Mouse (Mus musculus) liver, embryonic 15.5 days (tissue): ENCODE data around the gene Alkbh8. TPM values are rescaled to one million over a fixed set of nuclear protein-coding genes. Genes with fewer than 3 reads are reported as not detected.
A peak's percentile ranks its signal among the peaks of the same experiment; 100 is the strongest.
"Not testable (repeated sequence)": the region's sequence is repeated elsewhere in the genome, so short reads cannot be mapped to it uniquely, and the experiment has no call there.

Source experiments
- ATAC-seq: fragments of 200-750 bp; cut with Nextera tagmentation; 2 replicates; pipeline ENCODE4 v1.8.0; 2017; ENCODE audit warnings: moderate number of reproducible peaks, mild to moderate bottlenecking, moderate library complexity; ENCODE audit not compliant: insufficient read depth
- H3K27ac ChIP-seq: fragments of 300-500 bp; sonication (generic); replicated peaks from 2 replicates; pipeline ENCODE4 v1.5.1; 2015; ENCODE audit warnings: mild to moderate bottlenecking, inconsistent platforms
- H3K27me3 ChIP-seq: fragments of 300-500 bp; sonication (generic); 2 replicates; pipeline ENCODE4 v1.6.1; 2015; ENCODE audit warnings: mild to moderate bottlenecking, inconsistent platforms
- H3K36me3 ChIP-seq: fragments of 300-500 bp; sonication (generic); replicated peaks from 2 replicates; pipeline ENCODE4 v1.6.1; 2015; ENCODE audit warnings: moderate library complexity, mild to moderate bottlenecking, inconsistent platforms
- H3K4me1 ChIP-seq: fragments of 300-500 bp; sonication (generic); replicated peaks from 2 replicates; pipeline ENCODE4 v1.6.1; 2015; ENCODE audit warnings: inconsistent platforms
- H3K4me2 ChIP-seq: fragments of 300-500 bp; sonication (generic); 2 replicates; pipeline ENCODE4 v1.6.1; 2015; ENCODE audit warnings: moderate library complexity, mild to moderate bottlenecking, inconsistent platforms
- H3K4me3 ChIP-seq: fragments of 300-500 bp; sonication (generic); replicated peaks from 2 replicates; pipeline ENCODE4 v1.5.1; 2015; ENCODE audit warnings: mild to moderate bottlenecking, inconsistent platforms
- H3K9ac ChIP-seq: fragments of 300-500 bp; sonication (generic); 2 replicates; pipeline ENCODE4 v1.6.1; 2015; ENCODE audit warnings: moderate library complexity, mild to moderate bottlenecking, inconsistent platforms
- H3K9me3 ChIP-seq: fragments of 300-500 bp; sonication (generic); replicated peaks from 2 replicates; pipeline ENCODE4 v1.6.1; 2016; ENCODE audit warnings: inconsistent platforms
- WGBS: fragments of 180-500 bp; shearing (Covaris S2); methylation state at CpG from one replicate; pipeline ENCODE4 v1.1.7; 2015; ENCODE audit warnings: mixed read lengths; ENCODE audit not compliant: insufficient replicate concordance; 5-methylcytosine and 5-hydroxymethylcytosine counted together
- polyA plus RNA-seq: library from polyadenylated mRNA; unstranded; fragments of >200 nt; fragmentation: Nextera tagmentation; extraction: Ambion mirVana; gene quantifications from 2 replicates; pipeline ENCODE4 v1.2.1, GENCODE M21; 2015

The Alkbh8 gene
- polyA plus RNA-seq, 1 experiment from 2014 or later, result 17.4 TPM

GRCm38 (mm10) chr9:3350056-3350455 is 15.1 kb downstream of the Alkbh8 start:
- H3K27me3 ChIP-seq, result no peaks in the 10 kb centered on the region
- peaks cover 55% of the 10 kb centered on the region for H3K36me3 ChIP-seq
- H3K4me1 ChIP-seq, result peaks cover 22% of the 10 kb centered on the region
- H3K9ac ChIP-seq, result no peak overlapping the region
- no peaks in the 10 kb centered on the region for H3K9me3 ChIP-seq
- no peak overlapping the region for H3K27ac ChIP-seq
- no peak for ATAC-seq
- no peak overlapping the region for H3K4me3 ChIP-seq
- H3K4me2 ChIP-seq, result no peak overlapping the region
- 54% methylated on average over 1 of the region's 1 CpGs for WGBS

- not testable (repeated sequence) for H3K4me1 ChIP-seq, H3K4me3 ChIP-seq, H3K9me3 ChIP-seq, ATAC-seq, H3K27ac ChIP-seq, H3K27me3 ChIP-seq, H3K9ac ChIP-seq, H3K4me2 ChIP-seq
- 62% methylated on average over 1 of the region's 1 CpGs for WGBS
- peaks cover 39% of the 10 kb centered on the region for H3K36me3 ChIP-seq
Observed at GRCm38 (mm10) chr9:3376323-3376722, 41.4 kb downstream of the Alkbh8 start.

- peak within 1 kb of the TSS; percentile 81 for H3K27ac ChIP-seq
- peak within 1 kb of the TSS; percentile 78 for H3K4me3 ChIP-seq
- peak within 1 kb of the TSS; percentile 69 for H3K9ac ChIP-seq
- peak; percentile 84 for ATAC-seq
- WGBS, result under 1% methylated on average over 28 of the region's 28 CpGs
- H3K4me1 ChIP-seq, result peaks cover 8% of the 10 kb centered on the region; the same call in 1 of the 2 replicates
- H3K27me3 ChIP-seq, result no peaks in the 10 kb centered on the region
- H3K36me3 ChIP-seq, result no peaks in the 10 kb centered on the region
- no peaks in the 10 kb centered on the region for H3K9me3 ChIP-seq
- peak within 1 kb of the TSS; percentile 79 for H3K4me2 ChIP-seq
Observed at GRCm38 (mm10) chr9:3403251-3404208, 68.6 kb downstream of the Alkbh8 start, which contains the start of gene Cwf19l2. Gene Cwf19l2 (plus strand): TSS chr9:3403592.

- Histone ChIP-seq H3K4me2 (peak overlapping the region; percentile 79), H3K9me3 (no peaks in the 10 kb centered on the region), H3K4me3 (peak overlapping the region; percentile 78), H3K27ac (peak overlapping the region; percentile 81), H3K27me3 (no peaks in the 10 kb centered on the region), H3K4me1 (peaks cover 8% of the 10 kb centered on the region; the same call in 1 of the 2 replicates), H3K36me3 (no peaks in the 10 kb centered on the region), H3K9ac (peak overlapping the region; percentile 69)
- no peak for ATAC-seq
- WGBS, result under 1% methylated on average over 13 of the region's 13 CpGs
Observed at GRCm38 (mm10) chr9:3404372-3404771, 69.4 kb downstream of the Alkbh8 start.

- not testable (repeated sequence) for ATAC-seq, H3K27me3 ChIP-seq
- WGBS, result 74% methylated on average over 6 of the region's 6 CpGs
Observed at GRCm38 (mm10) chr9:3439555-3440300, 104.8 kb downstream of the Alkbh8 start.

More at GRCm38 (mm10) chr9:3439555-3440300, 104.8 kb downstream of the Alkbh8 start:
- H3K4me2 ChIP-seq, H3K9ac ChIP-seq, H3K36me3 ChIP-seq, H3K9me3 ChIP-seq, H3K4me3 ChIP-seq, H3K27ac ChIP-seq, H3K4me1 ChIP-seq: not testable (repeated sequence)

Other genes with a start within 250 kb of the Alkbh8 start
- gene Cwf19l2, start 68.5 kb downstream of the Alkbh8 start, polyA plus RNA-seq, result 3.3 and 3.7 TPM in 2 replicates
- gene Gucy1a2, start 197.6 kb downstream of the Alkbh8 start, polyA plus RNA-seq, result 0.06 and 0.12 TPM in 2 replicates